Mouse (Mus musculus): ENCODE data around the gene Kdm4b.

- no peak for TF ChIP-seq CTCF (IDR thresholded peaks at IDR 0.05; ENCODE audit: borderline replicate concordance, extremely low read depth, insufficient read depth, insufficient read length)
- TF ChIP-seq POLR2A (IDR thresholded peaks at IDR 0.05; ENCODE audit: borderline replicate concordance, extremely low read depth, insufficient read depth, insufficient read length, poor library complexity, severe bottlenecking) = no peak
These were observed 47.5 kb downstream of the Kdm4b start for GRCm38 (mm10) chr17:56373136-56374034.

All from brain, embryonic 14.5 days (tissue).